Mouse (Mus musculus) testis, adult 2 months (tissue): ENCODE measurements around the gene Dnajc5.

ENCODE experiments used
- CTCF ChIP-seq: fragments of 200-500 bp; IDR thresholded peaks from 2 replicates; pipeline ENCODE4 v1.5.1; 2012; ENCODE audit warnings: low read depth, mild to moderate bottlenecking, inconsistent platforms, low read length, moderate library complexity; ENCODE audit not compliant: control insufficient read depth, insufficient read depth, insufficient replicate concordance
- POLR2A ChIP-seq: fragments of 200-500 bp; IDR thresholded peaks from 2 replicates; pipeline ENCODE4 v1.6.1; 2012; ENCODE audit warnings: low read depth, mild to moderate bottlenecking, inconsistent platforms, low read length, moderate library complexity; ENCODE audit not compliant: control insufficient read depth

DNA sequence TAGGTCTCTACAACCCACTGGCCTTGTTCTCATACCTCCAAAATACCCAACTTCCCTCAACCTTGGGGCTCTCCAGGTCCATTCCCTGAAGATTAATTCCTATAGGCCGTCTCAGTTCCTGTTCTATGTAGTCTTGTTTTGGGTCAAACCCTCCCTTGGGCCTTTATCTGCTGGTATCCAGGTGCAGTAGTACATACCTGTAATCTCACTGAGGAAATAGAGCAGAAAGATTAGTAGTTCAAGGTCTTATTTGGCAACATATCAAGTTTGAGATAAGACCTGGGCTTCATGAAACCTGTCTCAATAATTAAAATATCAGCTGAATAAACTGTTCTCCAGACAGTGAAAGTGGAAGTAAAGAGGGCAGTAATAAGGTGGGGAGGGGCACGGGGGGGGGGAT, 37.2 kb upstream of the Dnajc5 start:
- TF ChIP-seq CTCF: no peak
- TF ChIP-seq POLR2A: no peak
